Comparison of ENCODE assay signal across 7 mouse cellular contexts in the genomic region with DNA sequence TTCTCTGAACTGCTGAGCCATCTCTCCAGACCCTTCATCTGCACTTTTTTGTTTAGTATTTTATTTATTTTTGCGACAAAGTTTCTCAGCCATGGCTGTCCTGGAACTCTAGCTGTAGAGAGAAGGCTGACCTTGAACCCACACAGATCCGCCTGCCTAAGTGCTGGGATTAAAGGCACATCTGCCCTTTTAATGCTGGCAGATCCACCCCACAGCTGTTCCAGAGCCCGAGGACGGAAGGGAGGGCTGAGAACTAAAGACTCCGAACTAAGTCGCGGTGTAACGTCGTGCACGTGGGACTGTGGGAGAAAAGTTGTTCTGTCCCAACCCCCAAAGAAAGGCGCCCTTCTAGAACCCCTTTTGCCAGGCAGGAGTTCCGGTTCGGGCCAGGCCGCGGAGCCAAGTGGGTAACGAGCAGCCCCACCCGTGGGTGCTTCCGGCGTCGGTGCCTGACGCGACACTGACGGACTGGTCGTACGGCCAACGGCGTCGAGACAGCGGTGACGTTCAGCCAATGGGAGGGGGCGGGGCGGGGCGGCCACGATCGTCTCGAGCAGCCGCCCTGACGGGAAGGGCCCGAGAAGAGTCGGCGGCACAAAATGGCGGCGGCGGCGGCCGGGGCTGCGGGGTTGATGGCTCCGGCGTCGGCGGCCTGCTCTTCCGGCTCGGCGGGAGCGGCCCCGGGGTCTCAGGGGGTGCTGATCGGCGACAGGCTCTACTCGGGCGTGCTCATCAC. TPM values are rescaled to one million over a fixed set of nuclear protein-coding genes. Genes with fewer than 3 reads are reported as not detected.
DNase-seq lines count a peak whose midpoint lies in the region; ATAC-seq lines count a peak whose summit lies in the region.

TSS of gene Ccnl2 (plus strand) at position 561 of the 736 bp plus-strand sequence.

- H3K27ac ChIP-seq in intestine, embryonic 15.5 days, result peak within 1 kb of the TSS; percentile 87
- H3K27ac ChIP-seq in midbrain, embryonic 10.5 days (replicated peaks), result peak within 1 kb of the TSS; percentile 98

- peak within 1 kb of the TSS; percentile 99 for H3K9ac ChIP-seq in intestine, embryonic 15.5 days

- intact Hi-C loops in gastrocnemius, postnatal 36 days (cut with DNase I), result no loop called here
- intact Hi-C loops in left cerebral cortex, postnatal 25 days (cut with DNase I), result loop anchor here (1.0 kb wide), 1 partner anchor 19 kb away; the partner anchor contains the start of gene Aurkaip1

- peak; percentile 99 for ATAC-seq in intestine, embryonic 15.5 days

- H3K36me3 ChIP-seq in intestine, embryonic 15.5 days, result peaks cover 34% of the 10 kb centered on the region
- H3K36me3 ChIP-seq in midbrain, embryonic 10.5 days, result peaks cover 83% of the 10 kb centered on the region

- under 1% methylated on average over 60 of the region's 60 CpGs for WGBS in intestine, embryonic 15.5 days
- under 1% methylated on average over 60 of the region's 60 CpGs for WGBS in midbrain, embryonic 10.5 days

- peak; percentile 96 for DNase-seq in adrenal gland, adult 2 months
- peak; percentile 99 for DNase-seq in embryo, embryonic 11.5 days (ENCODE audit: low read depth, low spot score)
- peak; percentile 89 to 91 for DNase-seq in gastrocnemius, postnatal 36 days
- peak; percentile 93 to 97 for DNase-seq in left cerebral cortex, postnatal 25 days (ENCODE audit: low spot score in 2 of 2)
- DNase-seq in midbrain, embryonic 10.5 days (ENCODE audit: low spot score), result peak; percentile 97
- DNase-seq in right cerebral cortex, postnatal 4 days, result peak; percentile 95

- peak within 1 kb of the TSS; percentile 99 for H3K4me3 ChIP-seq in intestine, embryonic 15.5 days (replicated peaks)
- peak within 1 kb of the TSS; percentile 98 for H3K4me3 ChIP-seq in midbrain, embryonic 10.5 days

- no peaks in the 10 kb centered on the region for H3K27me3 ChIP-seq in intestine, embryonic 15.5 days (replicated peaks)
- no peaks in the 10 kb centered on the region for H3K27me3 ChIP-seq in midbrain, embryonic 10.5 days (ENCODE audit: low read depth, poor library complexity, severe bottlenecking)

- H3K4me2 ChIP-seq in intestine, embryonic 15.5 days (replicated peaks), result peak within 1 kb of the TSS; percentile 72

- peaks cover 17% of the 10 kb centered on the region for H3K4me1 ChIP-seq in intestine, embryonic 15.5 days (replicated peaks)
- H3K4me1 ChIP-seq in midbrain, embryonic 10.5 days, result peaks cover 24% of the 10 kb centered on the region

- H3K9me3 ChIP-seq in intestine, embryonic 15.5 days, result no peaks in the 10 kb centered on the region
- no peaks in the 10 kb centered on the region for H3K9me3 ChIP-seq in midbrain, embryonic 10.5 days (replicated peaks)

RNA-seq across cellular contexts. Expression of gene Ccnl2, which starts in this region (rescaled TPM):
- total RNA-seq in adrenal gland, adult 2 months (2021), result 100 to 1,000 TPM in 1 of 2 experiments, 10 to 100 TPM in 1; 70.2 to 118 TPM
- polyA plus RNA-seq in adrenal gland, adult 2 months (2012; rRNA removed), result 56.0 and 58.2 TPM in 2 replicates
- total RNA-seq in gastrocnemius, postnatal 36 days (2021), result 10 to 100 TPM; 19.7 to 23.7 TPM
- 132 and 138 TPM in 2 replicates for polyA plus RNA-seq in intestine, embryonic 15.5 days (2015; fragmentation: Nextera tagmentation; extraction: Ambion mirVana)
- 10 to 100 TPM; 65.7 to 78.1 TPM for total RNA-seq in left cerebral cortex, postnatal 25 days (2021)
- polyA plus RNA-seq in midbrain, embryonic 10.5 days (2016; fragmentation: Nextera tagmentation; extraction: Ambion mirVana), result 161 and 171 TPM in 2 replicates

Comparison
In these comparisons a context has a peak if more than half of its experiments do, and no peak if none do; other contexts are left out.
1. Peak in every context shown above with its lines: DNase-seq, ATAC-seq, H3K4me3 ChIP-seq and H3K27ac ChIP-seq.